Mouse (Mus musculus) spleen, adult 18-20 months (tissue): ENCODE measurements at regions not wholly inside any gene's neighbourhood (a gene's known extent, or its start where the extent isn't known, plus 50 kb on each side); places are given as distances from the start of the nearest gene placed in this dataset.

Experiments
- DNase-seq, 2 experiments: peaks; one replicate each; pipeline ENCODE4 v3.0.0; 2022; ENCODE audit warnings: mixed read lengths in 2 of 2

- DNase-seq = no peak
These were observed 86.7 kb upstream of the Zfp366 start for GRCm38 (mm10) chr13:99097606-99098545.

GRCm38 (mm10) chr13:99096837-99097236, 87.8 kb upstream of the Zfp366 start:
- no peak for DNase-seq

GRCm38 (mm10) chr13:99095006-99095405, 89.6 kb upstream of the Zfp366 start:
- DNase-seq = no peak

- DNase-seq = no peak
These were observed 90.4 kb upstream of the Zfp366 start for GRCm38 (mm10) chr13:99094221-99094620.

- DNase-seq = peak; percentile 40 to 68
These were observed 91.4 kb upstream of the Zfp366 start for GRCm38 (mm10) chr13:99093269-99093668.

- DNase-seq = no peak
These were observed 92.2 kb upstream of the Zfp366 start for GRCm38 (mm10) chr13:99092279-99092930.

GRCm38 (mm10) chr13:99091562-99092278, 92.9 kb upstream of the Zfp366 start:
- no peak for DNase-seq

GRCm38 (mm10) chr13:99090361-99090760, 94.3 kb upstream of the Zfp366 start:
- no peak for DNase-seq

GRCm38 (mm10) chr13:99088285-99088684, 96.3 kb upstream of the Zfp366 start:
- no peak for DNase-seq

- DNase-seq = no peak
These were observed 95.0 kb upstream of the 1700024P04Rik start for GRCm38 (mm10) chr13:99079331-99079761.

- no peak for DNase-seq
These were observed 94.3 kb upstream of the 1700024P04Rik start for GRCm38 (mm10) chr13:99078643-99079042.

- no peak for DNase-seq
These were observed 92.8 kb upstream of the 1700024P04Rik start for GRCm38 (mm10) chr13:99077039-99077749.

GRCm38 (mm10) chr13:99075467-99075866, 91.1 kb upstream of the 1700024P04Rik start:
- DNase-seq = no peak

- DNase-seq = no peak
These were observed 87.6 kb upstream of the 1700024P04Rik start for GRCm38 (mm10) chr13:99071821-99072414.

- no peak for DNase-seq
These were observed 87.0 kb upstream of the 1700024P04Rik start for GRCm38 (mm10) chr13:99071413-99071812.

- DNase-seq = no peak
These were observed 85.4 kb upstream of the 1700024P04Rik start for GRCm38 (mm10) chr13:99069767-99070166.

GRCm38 (mm10) chr13:99067504-99067903, 83.1 kb upstream of the 1700024P04Rik start:
- DNase-seq = no peak

- DNase-seq = no peak
These were observed 79.1 kb upstream of the 1700024P04Rik start for GRCm38 (mm10) chr13:99063431-99063830.

- no peak for DNase-seq
These were observed 78.6 kb upstream of the 1700024P04Rik start for GRCm38 (mm10) chr13:99062936-99063335.

GRCm38 (mm10) chr13:99058131-99058970, 74.0 kb upstream of the 1700024P04Rik start:
- DNase-seq = no peak

GRCm38 (mm10) chr13:99057696-99058095, 73.3 kb upstream of the 1700024P04Rik start:
- no peak for DNase-seq
